Mouse (Mus musculus) MN1 (cell line): Measurements from ENCODE around the gene Vps36.

Experiments used
- DNase-seq: peaks from one replicate; pipeline ENCODE4 v3.0.0-alpha.2; 2016; ENCODE audit warnings: low spot score

The Vps36 gene

GRCm38 (mm10) chr8:22192660-22193431, at the start of gene Vps36:
Vps36 (plus strand) TSS chr8:22192809.
- peak; percentile 93 for DNase-seq

GRCm38 (mm10) chr8:22143764-22144491, 48.7 kb upstream of the Vps36 start:
- DNase-seq: no peak

GRCm38 (mm10) chr8:22145831-22146230, 46.8 kb upstream of the Vps36 start:
- no peak for DNase-seq

- no peak for DNase-seq
Measured at GRCm38 (mm10) chr8:22147706-22148366, 44.8 kb upstream of the Vps36 start.

GRCm38 (mm10) chr8:22148367-22148740, 44.3 kb upstream of the Vps36 start:
- no peak for DNase-seq

- no peak for DNase-seq
Measured at GRCm38 (mm10) chr8:22149643-22150344, 42.8 kb upstream of the Vps36 start.

GRCm38 (mm10) chr8:22150345-22150663, 42.3 kb upstream of the Vps36 start:
- DNase-seq: no peak

GRCm38 (mm10) chr8:22162206-22162605, 30.4 kb upstream of the Vps36 start:
- no peak for DNase-seq

- DNase-seq: no peak
Measured at GRCm38 (mm10) chr8:22164431-22164830, 28.2 kb upstream of the Vps36 start.

GRCm38 (mm10) chr8:22165251-22166079, 27.1 kb upstream of the Vps36 start:
- DNase-seq: peak; percentile 25

GRCm38 (mm10) chr8:22166080-22166603, 26.5 kb upstream of the Vps36 start, which contains the start of gene Nek3:
Nek3 (minus strand) TSS chr8:22166435.
- DNase-seq: peak; percentile 94

GRCm38 (mm10) chr8:22169167-22169566, 23.4 kb upstream of the Vps36 start:
- DNase-seq: no peak

GRCm38 (mm10) chr8:22175966-22176365, 16.6 kb upstream of the Vps36 start:
- DNase-seq: no peak

- DNase-seq: peak; percentile 62
Measured at GRCm38 (mm10) chr8:22184884-22185283, 7.7 kb upstream of the Vps36 start.

GRCm38 (mm10) chr8:22185431-22186397, 6.9 kb upstream of the Vps36 start, which contains the start of gene Ckap2:
Ckap2 (minus strand) TSS chr8:22185819.
- DNase-seq: peak; percentile 96

GRCm38 (mm10) chr8:22193432-22194010, 912 bp downstream of the Vps36 start:
- DNase-seq: peak; percentile 14

GRCm38 (mm10) chr8:22197914-22198313, 5.3 kb downstream of the Vps36 start:
- DNase-seq: no peak

- no peak for DNase-seq
Measured at GRCm38 (mm10) chr8:22199481-22199880, 6.9 kb downstream of the Vps36 start.

- no peak for DNase-seq
Measured at GRCm38 (mm10) chr8:22207535-22207934, 14.9 kb downstream of the Vps36 start.
